Mouse (Mus musculus) liver, embryonic 15.5 days (tissue): ENCODE data around the gene Aox2. TPM values are rescaled to one million over a fixed set of nuclear protein-coding genes. Genes with fewer than 3 reads are reported as not detected.

ENCODE experiments used
- ATAC-seq: fragments of 200-750 bp; cut with Nextera tagmentation; 2 replicates; pipeline ENCODE4 v1.8.0; 2017; ENCODE audit warnings: moderate number of reproducible peaks, mild to moderate bottlenecking, moderate library complexity; ENCODE audit not compliant: insufficient read depth
- H3K27ac ChIP-seq: fragments of 300-500 bp; sonication (generic); replicated peaks from 2 replicates; pipeline ENCODE4 v1.5.1; 2015; ENCODE audit warnings: mild to moderate bottlenecking, inconsistent platforms
- H3K27me3 ChIP-seq: fragments of 300-500 bp; sonication (generic); 2 replicates; pipeline ENCODE4 v1.6.1; 2015; ENCODE audit warnings: mild to moderate bottlenecking, inconsistent platforms
- H3K36me3 ChIP-seq: fragments of 300-500 bp; sonication (generic); replicated peaks from 2 replicates; pipeline ENCODE4 v1.6.1; 2015; ENCODE audit warnings: moderate library complexity, mild to moderate bottlenecking, inconsistent platforms
- H3K4me1 ChIP-seq: fragments of 300-500 bp; sonication (generic); replicated peaks from 2 replicates; pipeline ENCODE4 v1.6.1; 2015; ENCODE audit warnings: inconsistent platforms
- H3K4me2 ChIP-seq: fragments of 300-500 bp; sonication (generic); 2 replicates; pipeline ENCODE4 v1.6.1; 2015; ENCODE audit warnings: moderate library complexity, mild to moderate bottlenecking, inconsistent platforms
- H3K4me3 ChIP-seq: fragments of 300-500 bp; sonication (generic); replicated peaks from 2 replicates; pipeline ENCODE4 v1.5.1; 2015; ENCODE audit warnings: mild to moderate bottlenecking, inconsistent platforms
- H3K9ac ChIP-seq: fragments of 300-500 bp; sonication (generic); 2 replicates; pipeline ENCODE4 v1.6.1; 2015; ENCODE audit warnings: moderate library complexity, mild to moderate bottlenecking, inconsistent platforms
- H3K9me3 ChIP-seq: fragments of 300-500 bp; sonication (generic); replicated peaks from 2 replicates; pipeline ENCODE4 v1.6.1; 2016; ENCODE audit warnings: inconsistent platforms
- WGBS: fragments of 180-500 bp; shearing (Covaris S2); methylation state at CpG from one replicate; pipeline ENCODE4 v1.1.7; 2015; ENCODE audit warnings: mixed read lengths; ENCODE audit not compliant: insufficient replicate concordance; 5-methylcytosine and 5-hydroxymethylcytosine counted together
- polyA plus RNA-seq: library from polyadenylated mRNA; unstranded; fragments of >200 nt; fragmentation: Nextera tagmentation; extraction: Ambion mirVana; gene quantifications from 2 replicates; pipeline ENCODE4 v1.2.1, GENCODE M21; 2015

Aox2 gene
- polyA plus RNA-seq, 1 experiment from 2014 or later = not detected

DNA sequence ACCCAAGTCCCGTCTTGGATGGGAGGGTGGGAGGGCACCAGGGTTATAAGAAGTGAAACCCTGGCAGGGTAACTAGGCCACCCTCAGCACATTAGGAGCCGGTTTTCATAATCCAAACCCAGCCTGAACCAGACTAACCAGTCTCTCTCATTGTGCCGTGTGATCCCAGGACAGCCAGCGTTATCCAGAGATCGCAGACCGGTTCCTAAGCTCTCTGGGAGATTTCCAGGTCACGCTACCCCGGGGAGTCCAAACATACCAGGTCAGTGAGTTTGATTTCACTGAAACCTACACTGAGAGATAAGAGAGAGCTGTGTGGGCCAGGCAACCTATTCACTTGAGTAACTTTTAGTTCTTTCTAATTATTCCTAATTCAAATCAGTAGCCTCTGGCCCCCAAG lies 29.1 kb downstream of the Aox2 start:
- Histone ChIP-seq H3K4me3 (no peak overlapping the region), H3K9me3 (no peaks in the 10 kb centered on the region), H3K4me2 (no peak overlapping the region), H3K36me3 (no peaks in the 10 kb centered on the region), H3K27ac (no peak overlapping the region), H3K27me3 (no peaks in the 10 kb centered on the region), H3K4me1 (no peaks in the 10 kb centered on the region), H3K9ac (no peak overlapping the region)
- 62% methylated on average over 8 of the region's 8 CpGs for WGBS
- no peak for ATAC-seq

DNA sequence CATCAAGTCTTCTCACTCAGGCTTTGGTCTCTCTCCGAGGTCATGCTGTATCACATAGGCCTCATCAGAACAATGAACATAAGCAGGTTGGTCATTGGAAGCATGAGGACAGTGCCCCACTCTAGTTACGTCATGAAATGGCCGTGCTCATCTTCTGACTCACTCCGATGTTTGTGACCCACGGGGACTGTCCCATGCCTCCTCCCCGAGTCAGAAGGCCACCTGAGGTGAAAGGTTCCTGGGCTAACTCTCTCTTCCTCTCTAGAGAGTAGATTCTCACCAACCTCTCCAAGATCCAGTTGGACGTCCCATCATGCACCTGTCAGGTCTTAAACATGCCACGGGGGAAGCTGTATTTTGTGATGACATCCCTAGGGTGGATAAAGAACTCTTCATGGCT lies 30.5 kb downstream of the Aox2 start:
- WGBS = 64% methylated on average over 8 of the region's 8 CpGs
- Histone ChIP-seq H3K9ac (no peak overlapping the region), H3K9me3 (no peaks in the 10 kb centered on the region), H3K27me3 (no peaks in the 10 kb centered on the region), H3K4me3 (no peak overlapping the region), H3K36me3 (no peaks in the 10 kb centered on the region), H3K27ac (no peak overlapping the region), H3K4me2 (no peak overlapping the region), H3K4me1 (no peaks in the 10 kb centered on the region)
- ATAC-seq = no peak

DNA sequence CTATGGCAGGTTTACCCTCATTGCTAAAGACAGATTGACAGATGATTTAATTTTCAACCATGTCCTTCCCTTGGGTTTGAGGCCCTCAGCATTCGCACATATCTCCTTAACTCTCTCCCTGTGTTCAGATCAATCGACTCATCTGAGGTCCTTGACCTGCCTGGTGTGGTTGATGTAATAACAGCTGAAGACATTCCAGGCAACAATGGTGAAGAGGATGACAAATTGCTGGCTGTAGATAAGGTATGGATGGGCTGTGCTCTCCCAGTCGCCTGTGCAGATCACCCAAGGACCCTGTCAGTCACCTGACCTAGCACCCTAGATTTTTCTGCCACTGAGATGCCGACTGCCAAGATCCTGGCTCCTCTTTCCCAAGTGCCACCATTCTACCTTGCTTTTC lies 31.7 kb downstream of the Aox2 start:
- WGBS = 61% methylated on average over 4 of the region's 4 CpGs
- Histone ChIP-seq H3K27ac (no peak overlapping the region), H3K4me1 (no peaks in the 10 kb centered on the region), H3K4me3 (no peak overlapping the region), H3K36me3 (no peaks in the 10 kb centered on the region), H3K27me3 (no peaks in the 10 kb centered on the region), H3K4me2 (no peak overlapping the region), H3K9me3 (no peaks in the 10 kb centered on the region), H3K9ac (no peak overlapping the region)
- no peak for ATAC-seq

DNA sequence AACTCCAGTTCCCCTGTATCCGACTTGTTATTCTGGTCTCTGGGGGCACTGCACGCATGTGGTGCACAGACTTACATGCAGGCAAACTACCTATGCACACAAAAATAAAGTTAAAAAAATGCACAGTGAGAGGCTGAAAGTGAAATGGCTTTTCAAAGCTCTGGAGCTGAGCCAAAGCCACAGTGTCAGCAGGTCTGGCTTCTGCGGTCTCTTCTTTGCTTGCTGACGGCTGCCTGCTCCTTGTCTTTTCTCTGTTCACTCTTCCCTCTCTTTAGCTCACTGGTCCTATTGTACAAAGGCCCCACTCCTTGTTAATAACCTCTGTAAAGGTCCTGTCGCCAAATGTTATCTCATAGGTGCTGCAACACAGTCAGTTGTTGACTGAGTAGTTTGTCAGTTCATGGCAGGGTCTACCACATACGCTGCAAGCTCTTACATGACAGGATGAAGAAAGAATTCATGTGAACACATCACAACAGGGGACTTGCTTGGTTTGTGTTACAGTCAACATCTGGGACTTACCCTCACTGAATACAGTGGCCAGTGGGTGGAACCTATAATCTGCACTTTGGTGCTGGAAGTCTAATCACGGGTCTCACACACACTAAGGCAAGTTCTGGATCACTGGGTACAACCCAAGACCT lies 33.2 kb downstream of the Aox2 start:
- Histone ChIP-seq H3K9ac (no peak overlapping the region), H3K9me3 (no peaks in the 10 kb centered on the region), H3K4me2 (no peak overlapping the region), H3K4me1 (no peaks in the 10 kb centered on the region), H3K27me3 (no peaks in the 10 kb centered on the region), H3K27ac (no peak overlapping the region), H3K4me3 (no peak overlapping the region), H3K36me3 (no peaks in the 10 kb centered on the region)
- no peak for ATAC-seq
- WGBS = 57% methylated on average over 7 of the region's 7 CpGs

DNA sequence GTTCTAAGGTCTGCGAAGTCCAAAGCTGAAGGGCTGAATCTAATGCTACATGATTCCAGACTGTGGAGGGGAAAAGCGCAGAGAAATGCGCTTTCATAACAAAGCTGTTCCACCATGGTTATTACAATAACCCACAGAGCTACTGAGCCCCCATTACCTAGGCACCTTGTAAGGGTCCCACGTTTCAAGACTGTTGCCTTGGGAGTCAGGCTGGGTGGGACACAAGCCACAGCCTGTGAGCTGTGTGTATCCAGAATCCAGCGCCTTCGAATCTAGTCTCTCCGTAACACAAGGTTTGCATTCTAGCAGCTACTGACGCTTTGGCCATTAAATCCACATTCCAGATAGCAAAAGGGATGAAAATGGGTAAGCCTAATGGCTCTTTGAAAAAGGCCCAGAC lies 35.0 kb downstream of the Aox2 start:
- H3K36me3 ChIP-seq = no peaks in the 10 kb centered on the region
- H3K9me3 ChIP-seq = no peaks in the 10 kb centered on the region
- WGBS = 72% methylated on average over 8 of the region's 8 CpGs
- H3K4me2 ChIP-seq = no peak overlapping the region
- H3K9ac ChIP-seq = no peak overlapping the region
- no peaks in the 10 kb centered on the region for H3K4me1 ChIP-seq
- H3K4me3 ChIP-seq = no peak overlapping the region
- H3K27me3 ChIP-seq = no peaks in the 10 kb centered on the region
- no peak overlapping the region for H3K27ac ChIP-seq
- no peak for ATAC-seq

DNA sequence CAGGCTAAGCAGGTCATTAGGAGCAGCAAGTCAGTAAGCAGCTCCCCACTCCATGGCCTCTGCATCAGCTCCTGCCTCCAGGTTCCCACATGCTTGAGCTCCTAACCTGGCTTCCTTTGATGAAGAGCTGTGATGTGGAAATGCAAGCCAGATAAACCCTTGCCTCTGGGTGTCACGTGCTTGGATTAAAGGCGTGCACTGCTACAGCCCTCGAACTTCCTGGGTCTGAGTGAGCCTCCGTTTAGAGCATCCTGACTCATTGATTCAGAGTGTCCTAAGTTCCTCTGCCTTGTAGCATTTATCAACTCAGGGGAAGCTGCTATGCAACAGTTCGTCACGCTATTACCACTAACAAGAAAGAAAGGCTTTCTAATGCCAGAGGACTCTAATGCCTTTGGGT lies 37.4 kb downstream of the Aox2 start:
- no peak for ATAC-seq
- Histone ChIP-seq H3K27me3 (no peaks in the 10 kb centered on the region), H3K4me3 (no peak overlapping the region), H3K27ac (no peak overlapping the region), H3K9me3 (no peaks in the 10 kb centered on the region), H3K4me1 (no peaks in the 10 kb centered on the region), H3K36me3 (no peaks in the 10 kb centered on the region), H3K9ac (no peak overlapping the region), H3K4me2 (no peak overlapping the region)
- 58% methylated on average over 6 of the region's 6 CpGs for WGBS

DNA sequence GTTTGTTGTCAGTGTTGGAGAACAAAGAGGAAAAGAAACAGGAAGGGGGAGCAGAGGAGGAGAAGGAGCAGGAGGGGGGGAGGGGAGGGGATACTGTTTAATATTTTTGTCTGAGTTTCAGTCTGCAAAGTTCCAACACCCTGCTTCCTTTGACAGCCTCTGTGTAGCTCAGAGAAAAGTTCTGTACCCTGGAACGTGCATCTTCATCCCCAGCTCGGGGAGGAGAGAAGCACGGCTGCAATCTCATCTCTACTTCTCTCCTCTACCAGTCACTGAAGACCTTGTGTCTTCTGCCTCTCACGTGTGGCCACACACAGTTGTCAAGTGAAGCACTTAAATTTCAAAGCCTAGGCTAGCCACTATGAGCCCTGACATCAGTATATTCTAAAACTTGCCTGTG lies 55.1 kb downstream of the Aox2 start:
- WGBS = 28% methylated on average over 4 of the region's 4 CpGs
- Histone ChIP-seq H3K9ac (no peak overlapping the region), H3K4me2 (peak overlapping the region; percentile 1; the same call in 1 of the 2 replicates), H3K9me3 (no peaks in the 10 kb centered on the region), H3K27me3 (no peaks in the 10 kb centered on the region), H3K4me1 (no peaks in the 10 kb centered on the region), H3K36me3 (no peaks in the 10 kb centered on the region), H3K4me3 (no peak overlapping the region), H3K27ac (no peak overlapping the region)
- ATAC-seq = no peak

DNA sequence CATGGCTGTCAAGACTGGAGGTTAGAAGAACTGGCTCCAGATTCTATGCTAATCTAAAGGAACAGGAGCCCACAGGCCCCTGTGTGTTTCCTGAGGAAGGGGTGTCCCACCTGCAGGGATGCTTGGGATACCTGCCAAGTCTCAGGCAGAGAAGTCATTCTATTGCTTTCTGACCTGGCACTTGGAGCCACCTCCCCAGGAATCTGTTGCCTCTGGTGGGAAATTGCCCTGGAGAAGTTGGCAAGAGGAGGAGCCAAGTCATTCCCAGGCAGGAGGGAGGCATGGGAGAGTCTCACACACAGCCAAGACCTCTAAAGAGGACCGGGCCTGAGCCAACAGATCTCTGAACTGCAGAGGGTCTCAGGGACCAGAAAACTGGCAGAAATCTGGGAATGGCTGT lies 61.8 kb downstream of the Aox2 start:
- WGBS = 50% methylated on average over 1 of the region's 1 CpGs
- no peak overlapping the region for H3K4me2 ChIP-seq
- no peak overlapping the region for H3K27ac ChIP-seq
- no peak for ATAC-seq
- H3K9ac ChIP-seq = no peak overlapping the region
- H3K4me1 ChIP-seq = no peaks in the 10 kb centered on the region
- no peaks in the 10 kb centered on the region for H3K27me3 ChIP-seq
- no peaks in the 10 kb centered on the region for H3K36me3 ChIP-seq
- no peak overlapping the region for H3K4me3 ChIP-seq
- H3K9me3 ChIP-seq = no peaks in the 10 kb centered on the region

DNA sequence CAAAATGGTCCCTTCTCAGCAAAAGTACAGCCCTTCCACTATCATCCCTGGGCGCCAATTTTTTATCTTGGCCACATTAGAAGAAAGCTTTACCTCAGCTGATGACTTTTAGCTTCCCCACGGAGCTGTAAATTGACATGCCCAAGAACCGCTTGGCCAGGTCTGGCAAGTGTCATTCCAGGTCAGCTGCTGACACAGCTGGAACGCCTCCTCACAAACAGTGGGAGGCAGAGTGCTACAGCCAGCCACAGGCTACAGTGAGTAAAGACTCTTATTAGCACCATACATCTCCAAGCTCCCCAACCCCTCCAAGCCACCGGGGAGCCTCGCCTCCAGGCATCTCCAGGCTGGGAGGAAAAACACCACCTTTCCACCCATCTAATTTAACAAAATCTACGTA lies 63.5 kb downstream of the Aox2 start:
- Histone ChIP-seq H3K9ac (no peak overlapping the region), H3K36me3 (no peaks in the 10 kb centered on the region), H3K27me3 (no peaks in the 10 kb centered on the region), H3K27ac (no peak overlapping the region), H3K4me1 (no peaks in the 10 kb centered on the region), H3K4me3 (no peak overlapping the region), H3K9me3 (no peaks in the 10 kb centered on the region), H3K4me2 (no peak overlapping the region)
- 39% methylated on average over 7 of the region's 7 CpGs for WGBS
- no peak for ATAC-seq

DNA sequence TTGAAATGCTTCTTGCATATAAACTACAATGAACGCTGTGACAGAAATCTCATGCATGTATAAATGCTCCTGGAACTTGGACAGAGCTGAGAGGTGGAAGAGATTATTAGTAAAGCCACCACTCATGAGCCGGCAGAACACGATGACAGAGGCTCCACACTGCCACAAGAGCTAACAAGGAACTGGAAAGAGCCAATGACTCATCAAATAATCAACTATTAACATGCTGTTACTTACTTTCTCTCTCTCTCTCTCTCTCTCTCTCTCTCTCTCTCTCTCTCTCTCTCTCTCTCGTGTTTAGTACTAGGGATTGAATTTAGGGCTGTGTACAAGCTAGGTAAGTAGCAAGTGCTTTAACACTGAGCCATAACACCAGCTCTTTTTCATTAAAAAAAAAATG lies 65.7 kb downstream of the Aox2 start:
- Histone ChIP-seq H3K4me3 (no peak overlapping the region), H3K27ac (no peak overlapping the region), H3K9ac (no peak overlapping the region), H3K36me3 (no peaks in the 10 kb centered on the region), H3K9me3 (no peaks in the 10 kb centered on the region), H3K4me2 (no peak overlapping the region), H3K27me3 (no peaks in the 10 kb centered on the region), H3K4me1 (no peaks in the 10 kb centered on the region)
- 35% methylated on average over 4 of the region's 4 CpGs for WGBS
- ATAC-seq = no peak

DNA sequence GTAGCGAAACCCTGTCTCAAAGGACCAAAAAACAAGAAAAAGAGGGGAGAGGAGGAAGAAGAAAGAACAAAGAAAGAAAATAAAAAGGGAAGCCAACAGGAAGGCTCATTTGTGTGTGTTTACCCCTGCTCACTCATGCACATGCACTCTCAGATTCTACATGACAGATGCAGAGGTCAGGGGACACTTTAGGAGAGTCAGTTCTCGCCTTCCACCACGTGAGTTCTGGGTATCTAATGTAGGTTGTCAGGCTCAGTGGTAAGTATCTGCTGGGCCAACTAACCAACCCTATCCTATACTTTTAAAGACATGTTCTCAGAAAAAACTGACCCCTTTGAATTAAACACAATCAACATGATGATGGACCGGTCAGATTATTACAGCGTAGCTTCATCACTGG lies 66.4 kb downstream of the Aox2 start:
- no peaks in the 10 kb centered on the region for H3K36me3 ChIP-seq

DNA sequence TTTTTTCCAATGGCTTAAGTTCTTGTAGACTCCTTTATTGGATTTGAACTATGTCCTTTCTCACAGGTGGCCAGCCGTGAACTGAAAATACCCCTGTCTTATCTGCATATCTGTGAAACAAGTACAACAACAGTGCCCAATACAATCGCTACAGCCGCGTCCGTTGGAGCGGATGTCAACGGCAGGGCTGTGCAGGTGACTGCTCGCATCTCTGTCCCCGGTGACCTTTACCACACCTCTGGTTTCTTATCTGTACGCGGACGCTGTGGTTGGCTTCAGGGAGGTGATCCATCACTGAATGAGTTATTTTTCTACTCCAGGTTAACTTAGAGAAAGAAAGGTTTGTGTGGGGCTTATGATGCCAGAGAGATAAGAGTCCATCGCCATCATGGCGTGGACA lies 68.0 kb downstream of the Aox2 start:
- H3K4me1 ChIP-seq = no peaks in the 10 kb centered on the region
- no peak overlapping the region for H3K27ac ChIP-seq
- WGBS = 68% methylated on average over 14 of the region's 14 CpGs
- H3K9ac ChIP-seq = no peak overlapping the region
- no peaks in the 10 kb centered on the region for H3K9me3 ChIP-seq
- ATAC-seq = no peak
- no peak overlapping the region for H3K4me2 ChIP-seq
- H3K4me3 ChIP-seq = no peak overlapping the region
- H3K27me3 ChIP-seq = no peaks in the 10 kb centered on the region
- no peaks in the 10 kb centered on the region for H3K36me3 ChIP-seq

More for the DNA sequence above, 66.4 kb downstream of the Aox2 start:
- Histone ChIP-seq H3K9me3 (no peaks in the 10 kb centered on the region), H3K9ac (no peak overlapping the region), H3K27me3 (no peaks in the 10 kb centered on the region), H3K27ac (no peak overlapping the region), H3K4me1 (no peaks in the 10 kb centered on the region), H3K4me3 (no peak overlapping the region), H3K4me2 (no peak overlapping the region)
- ATAC-seq = no peak
- 72% methylated on average over 5 of the region's 5 CpGs for WGBS
